11 mouse cellular contexts compared by ENCODE assay signal in genomic region chr5:112583304-112583703, GRCm38 (mm10). TPM values are rescaled to one million over a fixed set of nuclear protein-coding genes. Genes with fewer than 3 reads are reported as not detected.
DNase-seq lines count a peak whose midpoint lies in the region; ATAC-seq lines count a peak whose summit lies in the region.
"Had no signal": no experiment of that assay in that cellular context is flagged by ENCODE, and none has a peak within 500 bp of the region (broad histone marks: within the 10 kb centered on the region; RNA-seq: fewer than 3 reads in every experiment).

No protein-coding gene starts in this region.

- H3K27ac ChIP-seq in forebrain, embryonic 16.5 days (ENCODE audit: low read length): peak overlapping the region; percentile 15; the same call in 1 of the 2 replicates
- H3K27ac ChIP-seq: kidney, postnatal 0 days; limb, embryonic 12.5 days had no signal

- H3K27me3 ChIP-seq in forebrain, embryonic 16.5 days (replicated peaks; ENCODE audit: control insufficient read depth, insufficient read depth, low read length): no peaks in the 10 kb centered on the region

- ATAC-seq in forebrain, embryonic 16.5 days: 0 out of 2 replicates have a peak, but pooled peaks have one; percentile 10

- H3K4me3 ChIP-seq in forebrain, embryonic 16.5 days (replicated peaks; ENCODE audit: low read length): no peak overlapping the region
- H3K4me3 ChIP-seq: limb, embryonic 12.5 days had no signal

- H3K9ac ChIP-seq in forebrain, embryonic 16.5 days (replicated peaks; ENCODE audit: low read depth, low read length): peak overlapping the region; percentile 32
- H3K9ac ChIP-seq: limb, embryonic 12.5 days had no signal

- H3K36me3 ChIP-seq in forebrain, embryonic 16.5 days (ENCODE audit: control insufficient read depth, insufficient read depth): no peaks in the 10 kb centered on the region
- H3K36me3 ChIP-seq: limb, embryonic 12.5 days had no signal

- DNase-seq in testis, postnatal 14 days (ENCODE audit: low spot score): peak; percentile 43
- no peak for DNase-seq in testis, postnatal 10 days (ENCODE audit: low spot score)
- peak; percentile 59 for DNase-seq in mesoderm, embryonic 11.5 days (ENCODE audit: low read depth, low spot score)
- DNase-seq in gastrocnemius, postnatal 25 days: no peak
- no peak for DNase-seq in right cerebral cortex, postnatal 4 days
- no peak for DNase-seq in layer of hippocampus, postnatal 10 days (ENCODE audit: low spot score in 2 of 2)
- DNase-seq: adrenal gland, adult 8-10 months; cerebellum, adult 9-11 months had no signal

- 9% methylated on average over 9 of the region's 9 CpGs for WGBS in forebrain, embryonic 16.5 days

- H3K9me3 ChIP-seq in forebrain, embryonic 16.5 days (ENCODE audit: control insufficient read depth, low read length): no peaks in the 10 kb centered on the region
- H3K9me3 ChIP-seq: limb, embryonic 12.5 days had no signal

- H3K4me1 ChIP-seq in forebrain, embryonic 16.5 days (replicated peaks; ENCODE audit: control insufficient read depth, insufficient read depth, low read length): peaks cover 10% of the 10 kb centered on the region
- H3K4me1 ChIP-seq: limb, embryonic 12.5 days had no signal

- no peak overlapping the region for H3K4me2 ChIP-seq in forebrain, embryonic 16.5 days (ENCODE audit: low read length)
- H3K4me2 ChIP-seq: limb, embryonic 12.5 days had no signal

RNA-seq across cellular contexts. Expression of gene Sez6l, which starts 6.3 kb away (rescaled TPM):
- 32.2 and 41.9 TPM in 2 replicates for polyA plus RNA-seq in forebrain, embryonic 16.5 days (2015; fragmentation: Nextera tagmentation; extraction: Ambion mirVana)
- not detected for total RNA-seq in gastrocnemius, postnatal 25 days (2021)
- total RNA-seq in layer of hippocampus, postnatal 10 days (2021): 100 to 1,000 TPM; 192 TPM

Comparison
In these comparisons a context has a peak if more than half of its experiments do, and no peak if none do; other contexts are left out.
1. DNase-seq: peak in testis, postnatal 14 days (single experiment) and mesoderm, embryonic 11.5 days (single experiment); none in testis, postnatal 10 days (single experiment), gastrocnemius, postnatal 25 days (single experiment), right cerebral cortex, postnatal 4 days (single experiment) and layer of hippocampus, postnatal 10 days (0 of 2).
2. RNA of gene Sez6l, which starts 6.3 kb away (total RNA-seq): 192 TPM in layer of hippocampus, postnatal 10 days; not detected in gastrocnemius, postnatal 25 days; every median in the first group is over 100 times any median in the second.